Comparison of ENCODE assay signal across 22 mouse cellular contexts in the genomic region with DNA sequence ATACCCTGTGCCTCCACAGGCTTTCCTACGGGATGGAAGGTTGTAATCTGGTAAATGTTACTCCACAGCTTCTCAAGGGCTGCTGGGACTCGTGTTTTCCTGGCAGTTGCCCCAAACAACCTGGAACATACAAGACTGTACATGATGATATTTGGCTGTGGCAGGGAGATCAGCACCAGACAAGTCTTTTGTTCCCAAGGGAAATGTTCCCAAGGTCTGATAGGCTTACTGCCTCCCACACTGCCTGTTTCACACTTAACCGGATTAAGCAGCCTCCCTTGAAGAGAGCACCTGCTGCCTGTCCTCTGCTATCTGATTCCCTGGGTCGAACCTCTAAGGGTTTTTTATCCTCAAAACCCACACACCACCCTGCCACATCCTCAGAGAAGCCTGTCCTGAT. TPM values are rescaled to one million over a fixed set of nuclear protein-coding genes. Genes with fewer than 3 reads are reported as not detected.
DNase-seq lines count a peak whose midpoint lies in the region; ATAC-seq and TF ChIP-seq lines count a peak whose summit lies in the region.
"Had no signal": no experiment of that assay in that cellular context is flagged by ENCODE, and none has a peak within 500 bp of the region (broad histone marks: within the 10 kb centered on the region; RNA-seq: fewer than 3 reads in every experiment).

No protein-coding gene starts in this region.

- no peak for TF ChIP-seq CTCF in hindbrain, postnatal 0 days (IDR thresholded peaks at IDR 0.05; ENCODE audit: low read depth)

- H3K9ac ChIP-seq in hindbrain, postnatal 0 days (replicated peaks; ENCODE audit: low read length): no peak overlapping the region
- no peak overlapping the region for H3K9ac ChIP-seq in embryonic facial prominence, embryonic 14.5 days (ENCODE audit: low read depth, low read length)
- no peak overlapping the region for H3K9ac ChIP-seq in midbrain, embryonic 14.5 days (replicated peaks; ENCODE audit: low read length)
- H3K9ac ChIP-seq in liver, embryonic 12.5 days: no peak overlapping the region

- ATAC-seq in hindbrain, postnatal 0 days: no peak
- ATAC-seq in embryonic facial prominence, embryonic 14.5 days (ENCODE audit: low read depth): peak; percentile 90
- ATAC-seq in midbrain, embryonic 14.5 days (ENCODE audit: low FRiP score, low TSS enrichment): 0 out of 2 replicates have a peak, but pooled peaks have one; percentile 50
- no peak for ATAC-seq in liver, embryonic 12.5 days
- ATAC-seq: hindbrain, embryonic 16.5 days had no signal

- intact Hi-C loops in gastrocnemius, postnatal 36 days (cut with DNase I): no loop called here

- H3K27me3 ChIP-seq in hindbrain, postnatal 0 days (ENCODE audit: insufficient read depth, low read length): no peaks in the 10 kb centered on the region
- no peaks in the 10 kb centered on the region for H3K27me3 ChIP-seq in hindbrain, embryonic 10.5 days (ENCODE audit: insufficient read depth, poor library complexity, severe bottlenecking)
- no peaks in the 10 kb centered on the region for H3K27me3 ChIP-seq in embryonic facial prominence, embryonic 14.5 days (replicated peaks; ENCODE audit: control insufficient read depth, insufficient read depth, low read length)
- H3K27me3 ChIP-seq in midbrain, embryonic 14.5 days (ENCODE audit: control insufficient read depth, insufficient read depth, low read length): no peaks in the 10 kb centered on the region
- H3K27me3 ChIP-seq in liver, embryonic 12.5 days (replicated peaks): peaks cover 25% of the 10 kb centered on the region

- DNase-seq in hindbrain, postnatal 0 days (ENCODE audit: low spot score): peak; percentile 22
- no peak for DNase-seq in hindbrain, embryonic 10.5 days (ENCODE audit: low spot score)
- DNase-seq in NIH3T3 (ENCODE audit: low read depth): peak; percentile 29
- peak; percentile 74 for DNase-seq in embryonic facial prominence, embryonic 14.5 days (ENCODE audit: low spot score)
- DNase-seq in midbrain, embryonic 14.5 days: peak; percentile 69
- no peak for DNase-seq in lung, postnatal 10 days
- no peak for DNase-seq in gastrocnemius, postnatal 36 days
- DNase-seq: adrenal gland, adult 8-10 months; cerebellum, adult 8-10 months; cerebellum, postnatal 36 days; embryo, embryonic 11 days; kidney, adult 9 months; kidney, postnatal 14 days; liver had no signal

- H3K36me3 ChIP-seq in hindbrain, postnatal 0 days (ENCODE audit: insufficient read depth, low read length): no peaks in the 10 kb centered on the region
- no peaks in the 10 kb centered on the region for H3K36me3 ChIP-seq in hindbrain, embryonic 10.5 days
- H3K36me3 ChIP-seq in embryonic facial prominence, embryonic 14.5 days (ENCODE audit: control insufficient read depth, insufficient read depth, low read length): no peaks in the 10 kb centered on the region
- H3K36me3 ChIP-seq in midbrain, embryonic 14.5 days (ENCODE audit: control insufficient read depth, insufficient read depth, low read length): no peaks in the 10 kb centered on the region
- H3K36me3 ChIP-seq in liver, embryonic 12.5 days: no peaks in the 10 kb centered on the region
- H3K36me3 ChIP-seq: heart, embryonic 10.5 days had no signal

- no peak overlapping the region for H3K27ac ChIP-seq in hindbrain, postnatal 0 days
- H3K27ac ChIP-seq in hindbrain, embryonic 10.5 days: no peak overlapping the region
- H3K27ac ChIP-seq in embryonic facial prominence, embryonic 14.5 days (replicated peaks; ENCODE audit: low read depth, low read length): no peak overlapping the region
- no peak overlapping the region for H3K27ac ChIP-seq in midbrain, embryonic 14.5 days (replicated peaks; ENCODE audit: low read depth, low read length)
- H3K27ac ChIP-seq in liver, embryonic 12.5 days: no peak overlapping the region
- H3K27ac ChIP-seq: heart, embryonic 10.5 days had no signal

- no peak overlapping the region for H3K4me3 ChIP-seq in hindbrain, postnatal 0 days (ENCODE audit: low read length)
- no peak overlapping the region for H3K4me3 ChIP-seq in hindbrain, embryonic 10.5 days
- no peak overlapping the region for H3K4me3 ChIP-seq in embryonic facial prominence, embryonic 14.5 days (ENCODE audit: low read depth, low read length)
- no peak overlapping the region for H3K4me3 ChIP-seq in midbrain, embryonic 14.5 days (replicated peaks; ENCODE audit: low read depth, low read length)
- no peak overlapping the region for H3K4me3 ChIP-seq in liver, embryonic 12.5 days
- H3K4me3 ChIP-seq: heart, embryonic 10.5 days had no signal

- H3K9me3 ChIP-seq in hindbrain, postnatal 0 days (ENCODE audit: low read length): 0 out of 2 replicates have a peak, but pooled peaks cover 3% of the 10 kb centered on the region
- no peaks in the 10 kb centered on the region for H3K9me3 ChIP-seq in hindbrain, embryonic 10.5 days
- H3K9me3 ChIP-seq in embryonic facial prominence, embryonic 14.5 days (ENCODE audit: control insufficient read depth, low read length): no peaks in the 10 kb centered on the region
- H3K9me3 ChIP-seq in midbrain, embryonic 14.5 days (ENCODE audit: control insufficient read depth, low read length): no peaks in the 10 kb centered on the region
- H3K9me3 ChIP-seq in liver, embryonic 12.5 days (replicated peaks): no peaks in the 10 kb centered on the region
- H3K9me3 ChIP-seq: heart, embryonic 10.5 days had no signal

- 39% methylated on average over 4 of the region's 4 CpGs for WGBS in hindbrain, postnatal 0 days
- 46% methylated on average over 4 of the region's 4 CpGs for WGBS in hindbrain, embryonic 10.5 days
- WGBS in embryonic facial prominence, embryonic 14.5 days: 23% methylated on average over 4 of the region's 4 CpGs
- WGBS in midbrain, embryonic 14.5 days: 7% methylated on average over 4 of the region's 4 CpGs
- 18% methylated on average over 4 of the region's 4 CpGs for WGBS in liver, embryonic 12.5 days (ENCODE audit: insufficient replicate concordance)

- no peak overlapping the region for H3K4me2 ChIP-seq in hindbrain, postnatal 0 days (ENCODE audit: low read depth, low read length)
- no peak overlapping the region for H3K4me2 ChIP-seq in embryonic facial prominence, embryonic 14.5 days (ENCODE audit: low read depth, low read length)
- no peak overlapping the region for H3K4me2 ChIP-seq in midbrain, embryonic 14.5 days (ENCODE audit: low read length)
- H3K4me2 ChIP-seq in liver, embryonic 12.5 days: no peak overlapping the region

- no peaks in the 10 kb centered on the region for H3K4me1 ChIP-seq in hindbrain, postnatal 0 days (ENCODE audit: insufficient read depth, low read length)
- no peaks in the 10 kb centered on the region for H3K4me1 ChIP-seq in hindbrain, embryonic 10.5 days (replicated peaks)
- H3K4me1 ChIP-seq in embryonic facial prominence, embryonic 14.5 days (ENCODE audit: control insufficient read depth, insufficient read depth, low read length): no peaks in the 10 kb centered on the region
- H3K4me1 ChIP-seq in midbrain, embryonic 14.5 days (ENCODE audit: control insufficient read depth, insufficient read depth, low read length): no peaks in the 10 kb centered on the region
- H3K4me1 ChIP-seq in liver, embryonic 12.5 days: no peaks in the 10 kb centered on the region
- H3K4me1 ChIP-seq: heart, embryonic 10.5 days had no signal

RNA-seq across cellular contexts. Expression of a gene that starts 13.8 kb away (rescaled TPM):
- 4.8 and 6.8 TPM in 2 replicates for total RNA-seq in hindbrain, postnatal 0 days (2014; rRNA removed)
- polyA plus RNA-seq in hindbrain, postnatal 0 days (2015; fragmentation: Nextera tagmentation; extraction: Ambion mirVana): 2.6 and 2.8 TPM in 2 replicates
- 3.7 and 4.5 TPM in 2 replicates for polyA plus RNA-seq in hindbrain, embryonic 10.5 days (2016; fragmentation: Nextera tagmentation; extraction: Ambion mirVana)
- 6.3 and 7.3 TPM in 2 replicates for polyA plus RNA-seq in embryonic facial prominence, embryonic 14.5 days (2014; fragmentation: Nextera tagmentation; extraction: Ambion mirVana)
- polyA plus RNA-seq in midbrain, embryonic 14.5 days (2014; fragmentation: Nextera tagmentation; extraction: Ambion mirVana): 1.1 and 2.0 TPM in 2 replicates
- 1.1 and 1.2 TPM in 2 replicates for polyA plus RNA-seq in liver, embryonic 12.5 days (2016; fragmentation: Nextera tagmentation; extraction: Ambion mirVana)
- total RNA-seq in gastrocnemius, postnatal 36 days (2021): 1 to 10 TPM; 2.1 to 3.1 TPM

RNA-seq across cellular contexts. Expression of a gene that starts 14.1 kb away (rescaled TPM):
- total RNA-seq in hindbrain, postnatal 0 days (2014; rRNA removed): 105 and 113 TPM in 2 replicates
- 127 and 131 TPM in 2 replicates for polyA plus RNA-seq in hindbrain, postnatal 0 days (2015; fragmentation: Nextera tagmentation; extraction: Ambion mirVana)
- polyA plus RNA-seq in hindbrain, embryonic 10.5 days (2016; fragmentation: Nextera tagmentation; extraction: Ambion mirVana): 274 and 275 TPM in 2 replicates
- polyA plus RNA-seq in embryonic facial prominence, embryonic 14.5 days (2014; fragmentation: Nextera tagmentation; extraction: Ambion mirVana): 205 and 210 TPM in 2 replicates
- 118 and 138 TPM in 2 replicates for polyA plus RNA-seq in midbrain, embryonic 14.5 days (2014; fragmentation: Nextera tagmentation; extraction: Ambion mirVana)
- 182 and 186 TPM in 2 replicates for polyA plus RNA-seq in liver, embryonic 12.5 days (2016; fragmentation: Nextera tagmentation; extraction: Ambion mirVana)
- total RNA-seq in gastrocnemius, postnatal 36 days (2021): 10 to 100 TPM; 31.3 to 31.4 TPM

RNA-seq across cellular contexts. Expression of a gene that starts 38.1 kb away (rescaled TPM):
- 36.3 and 61.2 TPM in 2 replicates for total RNA-seq in hindbrain, postnatal 0 days (2014; rRNA removed)
- polyA plus RNA-seq in hindbrain, postnatal 0 days (2015; fragmentation: Nextera tagmentation; extraction: Ambion mirVana): 178 and 182 TPM in 2 replicates
- 133 and 157 TPM in 2 replicates for polyA plus RNA-seq in hindbrain, embryonic 10.5 days (2016; fragmentation: Nextera tagmentation; extraction: Ambion mirVana)
- polyA plus RNA-seq in embryonic facial prominence, embryonic 14.5 days (2014; fragmentation: Nextera tagmentation; extraction: Ambion mirVana): 98.3 and 105 TPM in 2 replicates
- polyA plus RNA-seq in midbrain, embryonic 14.5 days (2014; fragmentation: Nextera tagmentation; extraction: Ambion mirVana): 115 and 131 TPM in 2 replicates
- 89.1 and 95.3 TPM in 2 replicates for polyA plus RNA-seq in liver, embryonic 12.5 days (2016; fragmentation: Nextera tagmentation; extraction: Ambion mirVana)
- 10 to 100 TPM; 45.0 to 50.1 TPM for total RNA-seq in gastrocnemius, postnatal 36 days (2021)

RNA-seq across cellular contexts. Expression of a gene that starts 38.3 kb away (rescaled TPM):
- total RNA-seq in hindbrain, postnatal 0 days (2014; rRNA removed): 3.8 TPM in 2 replicates
- polyA plus RNA-seq in hindbrain, postnatal 0 days (2015; fragmentation: Nextera tagmentation; extraction: Ambion mirVana): 1.9 and 2.4 TPM in 2 replicates
- 42.3 and 57.1 TPM in 2 replicates for polyA plus RNA-seq in hindbrain, embryonic 10.5 days (2016; fragmentation: Nextera tagmentation; extraction: Ambion mirVana)
- polyA plus RNA-seq in embryonic facial prominence, embryonic 14.5 days (2014; fragmentation: Nextera tagmentation; extraction: Ambion mirVana): 12.6 and 16.9 TPM in 2 replicates
- 2.2 and 4.4 TPM in 2 replicates for polyA plus RNA-seq in midbrain, embryonic 14.5 days (2014; fragmentation: Nextera tagmentation; extraction: Ambion mirVana)
- 22.7 and 25.0 TPM in 2 replicates for polyA plus RNA-seq in liver, embryonic 12.5 days (2016; fragmentation: Nextera tagmentation; extraction: Ambion mirVana)
- total RNA-seq in gastrocnemius, postnatal 36 days (2021): under 1 TPM in 1 of 2 experiments, not detected in 1; 0.26 TPM
- total RNA-seq: gastrocnemius, adult 18-20 months; left cerebral cortex, postnatal 36 days; monocyte, adult 5-6 weeks had no signal

RNA-seq across cellular contexts. Expression of a gene that starts 50.6 kb away (rescaled TPM):
- 0.61 and 1.2 TPM in 2 replicates for total RNA-seq in hindbrain, postnatal 0 days (2014; rRNA removed)
- polyA plus RNA-seq in hindbrain, postnatal 0 days (2015; fragmentation: Nextera tagmentation; extraction: Ambion mirVana): 1.2 and 1.4 TPM in 2 replicates
- 0.19 and 0.29 TPM in 2 replicates for polyA plus RNA-seq in hindbrain, embryonic 10.5 days (2016; fragmentation: Nextera tagmentation; extraction: Ambion mirVana)
- polyA plus RNA-seq in embryonic facial prominence, embryonic 14.5 days (2014; fragmentation: Nextera tagmentation; extraction: Ambion mirVana): 9.5 and 10.1 TPM in 2 replicates
- 0.18 TPM in 1 of 2 replicates, not detected in the other for polyA plus RNA-seq in midbrain, embryonic 14.5 days (2014; fragmentation: Nextera tagmentation; extraction: Ambion mirVana)
- polyA plus RNA-seq in liver, embryonic 12.5 days (2016; fragmentation: Nextera tagmentation; extraction: Ambion mirVana): 0.10 TPM in 1 of 2 replicates, not detected in the other
- total RNA-seq in gastrocnemius, postnatal 36 days (2021): 10 to 100 TPM; 14.7 to 16.3 TPM
- total RNA-seq: ES-E14; monocyte, adult 5-6 weeks had no signal
- polyA plus RNA-seq: forebrain, embryonic 11.5 days had no signal

Comparison
In these comparisons a context has a peak if more than half of its experiments do, and no peak if none do; other contexts are left out.
1. DNase-seq: peak in hindbrain, postnatal 0 days (single experiment), NIH3T3 (single experiment), embryonic facial prominence, embryonic 14.5 days (single experiment) and midbrain, embryonic 14.5 days (single experiment); none in hindbrain, embryonic 10.5 days (single experiment), lung, postnatal 10 days (single experiment) and gastrocnemius, postnatal 36 days (0 of 2).
2. ATAC-seq: peak in embryonic facial prominence, embryonic 14.5 days (single experiment) and midbrain, embryonic 14.5 days (single experiment); none in hindbrain, postnatal 0 days (single experiment) and liver, embryonic 12.5 days (single experiment).